Mouse (Mus musculus) MEL (cell line): ENCODE data around the gene Thsd4.
"Not testable (repeated sequence)": the region's sequence is repeated elsewhere in the genome, so short reads cannot be mapped to it uniquely, and the experiment has no call there.

Experiments used
- CTCF ChIP-seq, 3 experiments: IDR thresholded peaks in 2 of 3; conservative IDR thresholded peaks in 1 of 3; 2 replicates each; pipeline ENCODE4 v1.5.1; 2011 to 2012; ENCODE audit warnings: low read length in 3 of 3, low read depth in 2 of 3, mild to moderate bottlenecking in 2 of 3, improper control_type of control experiment in 1 of 3, inconsistent platforms in 1 of 3, mixed read lengths in 1 of 3, moderate library complexity in 1 of 3; ENCODE audit not compliant: control insufficient read depth in 1 of 3, insufficient read depth in 1 of 3, poor library complexity in 1 of 3, severe bottlenecking in 1 of 3
- ELF1 ChIP-seq: IDR thresholded peaks from 2 replicates; pipeline ENCODE4 v1.6.1; 2014; ENCODE audit warnings: low read depth, mild to moderate bottlenecking, inconsistent platforms, low read length, improper control_type of control experiment, moderate library complexity
- NELFE ChIP-seq: IDR thresholded peaks from 2 replicates; pipeline ENCODE4 v1.6.1; 2011; ENCODE audit warnings: low read depth, low read length, improper control_type of control experiment
- NRF1 ChIP-seq: IDR thresholded peaks from 2 replicates; pipeline ENCODE4 v1.6.1; 2014; ENCODE audit warnings: low read depth, mild to moderate bottlenecking, inconsistent platforms, low read length, improper control_type of control experiment, moderate library complexity; ENCODE audit not compliant: poor library complexity, insufficient read depth, severe bottlenecking
- POLR2A ChIP-seq, 2 experiments: IDR thresholded peaks; 2 replicates each; pipeline ENCODE4 v1.6.1; 2011 to 2012; ENCODE audit warnings: low read length in 2 of 2, mild to moderate bottlenecking in 2 of 2, control low read depth in 1 of 2, improper control_type of control experiment in 1 of 2, low read depth in 1 of 2, moderate library complexity in 1 of 2; ENCODE audit not compliant: control insufficient read depth in 1 of 2, insufficient read depth in 1 of 2, poor library complexity in 1 of 2
- SIN3A ChIP-seq: IDR thresholded peaks from 2 replicates; pipeline ENCODE4 v1.6.1; 2012; ENCODE audit warnings: low read length, improper control_type of control experiment, inconsistent platforms
- TCF12 ChIP-seq: IDR thresholded peaks from 2 replicates; pipeline ENCODE4 v1.6.1; 2014; ENCODE audit warnings: low read depth, mild to moderate bottlenecking, inconsistent platforms, low read length, improper control_type of control experiment, moderate library complexity

DNA sequence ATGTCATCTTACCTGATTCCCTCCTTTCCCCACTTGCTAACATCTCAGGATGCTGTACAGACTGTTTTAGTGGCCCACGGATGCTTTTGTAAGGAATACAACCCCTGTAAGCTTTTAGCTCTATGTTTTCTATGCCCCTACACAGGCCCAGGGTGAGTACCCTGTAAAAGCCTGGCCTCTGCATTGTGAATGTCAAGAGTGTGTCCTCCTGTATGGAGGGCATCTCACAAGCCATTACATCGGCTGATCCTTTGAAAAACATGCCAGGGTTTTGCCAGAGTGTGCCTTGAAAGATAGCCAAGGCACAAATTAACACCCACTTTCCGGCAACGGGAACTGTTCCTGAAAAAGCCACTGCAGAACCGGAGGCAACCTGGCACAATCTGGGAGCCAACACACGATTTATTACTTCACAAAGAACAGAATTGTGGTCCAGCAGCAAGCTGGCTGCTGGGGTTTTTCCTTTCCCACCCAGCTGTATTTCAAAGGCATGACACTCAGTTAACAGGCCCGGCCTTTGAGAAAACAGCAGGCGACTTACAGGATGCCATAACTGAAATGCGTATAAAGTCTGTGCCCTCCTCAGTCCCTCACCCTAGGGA lies 349.3 kb downstream of the Thsd4 start:
- not testable (repeated sequence) for TF ChIP-seq POLR2A (IDR thresholded peaks at IDR 0.05; ENCODE audit: control insufficient read depth in 1 of 2, insufficient read depth in 1 of 2, low read depth in 1 of 2, low read length in 2 of 2, poor library complexity in 1 of 2); NRF1; TCF12; CTCF (IDR thresholded peaks at IDR 0.05 in 2 of 3, conservative IDR thresholded peaks at IDR 0.05 in 1 of 3; ENCODE audit: control insufficient read depth in 1 of 3, insufficient read depth in 1 of 3, low read depth in 2 of 3, low read length in 3 of 3, poor library complexity in 1 of 3, severe bottlenecking in 1 of 3); NELFE; SIN3A; ELF1
